Mouse (Mus musculus) left cerebral cortex, adult 6 months (tissue): ENCODE results near the gene A830031A19Rik. TPM values are rescaled to one million over a fixed set of nuclear protein-coding genes. Genes with fewer than 3 reads are reported as not detected.

Experiments used
- long read RNA-seq, 2 experiments: library from polyadenylated mRNA; unstranded; transcript quantifications; one replicate each; pipeline ENCODE4 v2.0.0; 2019 to 2020
- polyA plus RNA-seq: library from polyadenylated mRNA; unstranded; fragments of <200 nt; fragmentation: Nextera tagmentation; gene quantifications from 2 replicates; pipeline ENCODE4 v1.2.3, GENCODE M21; 2021

Gene A830031A19Rik
- polyA plus RNA-seq: 2.2 and 2.7 TPM in 2 replicates
- long read RNA-seq, experiment 1, partial matches to known transcripts: 0 of 7 reads
- long read RNA-seq, experiment 1, other reads (novel, unspliced or antisense): 7 of 7 reads
- long read RNA-seq, experiment 2, partial matches to known transcripts: 0 of 7 reads
- long read RNA-seq, experiment 2, other reads (novel, unspliced or antisense): 7 of 7 reads

DNA sequence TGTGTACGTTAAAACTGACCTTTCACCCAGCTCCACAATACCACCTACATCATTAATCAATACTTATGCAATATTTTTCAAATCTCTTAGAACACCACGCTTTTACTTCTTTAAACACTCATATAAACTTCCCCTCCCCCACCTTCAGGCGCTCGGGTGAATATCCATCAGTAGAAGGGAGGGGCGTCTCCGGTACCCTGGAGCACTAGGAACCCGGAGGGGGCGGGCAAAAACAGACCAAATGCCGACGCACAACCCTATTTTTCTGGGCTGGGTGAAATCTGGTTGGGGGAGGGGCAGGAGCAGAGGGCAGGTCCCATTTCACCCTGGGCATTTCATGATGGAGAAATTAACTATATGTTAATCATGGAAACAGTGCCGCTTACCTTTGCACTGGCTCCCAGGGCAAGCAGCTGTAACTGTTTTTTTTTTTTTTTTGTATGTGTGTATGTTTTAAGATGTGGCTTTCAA, at the start of gene A830031A19Rik:
A830031A19Rik (minus strand) TSS at position 421 of the 471 bp plus-strand sequence.

DNA sequence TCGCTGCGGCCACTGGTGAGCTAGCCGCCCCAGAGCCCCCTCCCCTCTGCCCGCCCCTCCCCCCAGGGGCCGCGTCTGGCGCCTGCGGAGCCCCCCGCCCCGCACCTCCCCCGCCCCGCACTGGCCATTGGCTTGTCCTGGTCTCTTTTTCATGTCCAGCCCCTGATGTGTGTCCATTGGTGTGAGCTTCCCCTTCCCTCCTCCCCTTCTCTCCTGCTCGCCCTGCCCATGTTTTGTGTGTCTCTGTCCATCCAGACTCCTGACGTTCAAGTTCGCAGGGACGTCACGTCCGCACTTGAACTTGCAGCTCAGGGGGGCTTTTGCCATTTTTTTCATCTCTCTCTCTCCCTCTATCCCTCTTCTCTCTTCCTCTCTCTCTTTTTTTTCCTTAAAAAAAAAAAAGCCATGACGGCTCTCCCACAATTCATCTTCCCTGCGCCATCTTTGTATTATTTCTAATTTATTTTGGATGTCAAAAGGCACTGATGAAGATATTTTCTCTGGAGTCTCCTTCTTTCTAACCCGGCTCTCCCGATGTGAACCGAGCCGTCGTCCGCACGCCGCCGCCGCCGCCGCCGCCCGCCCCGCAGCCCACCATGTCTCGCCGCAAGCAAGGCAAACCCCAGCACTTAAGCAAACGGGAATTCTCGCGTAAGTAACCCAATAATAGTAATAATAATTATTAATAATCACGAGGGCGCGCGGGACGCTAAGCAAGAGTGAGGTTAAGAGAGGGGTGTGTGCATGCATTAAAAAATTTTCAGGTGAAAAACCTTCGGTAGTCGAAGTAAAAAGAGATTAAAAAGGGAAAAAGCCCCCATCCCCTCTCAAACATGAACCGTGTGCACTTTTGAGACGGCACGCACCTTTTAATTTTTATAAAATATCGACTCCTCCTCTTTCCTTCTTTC, 3.2 kb upstream of the A830031A19Rik start, which contains the start of gene Bcl11a:
Bcl11a (plus strand) TSS at position 262 of the 911 bp plus-strand sequence.

Other genes starting within 250 kb of the A830031A19Rik start
- 6.5 and 7.4 TPM in 2 replicates for gene Papolg, start 179.8 kb downstream of the A830031A19Rik start, polyA plus RNA-seq
- 45.1 and 48.4 TPM in 2 replicates for gene Bcl11a, start 3.0 kb upstream of the A830031A19Rik start, polyA plus RNA-seq